Mouse (Mus musculus): ENCODE measurements around the gene Ncstn. TPM values are rescaled to one million over a fixed set of nuclear protein-coding genes. Genes with fewer than 3 reads are reported as not detected.

Ncstn gene
- polyA plus RNA-seq, 1 experiment = 77.9 TPM

- Histone ChIP-seq H3K4me3 (ENCODE audit: control insufficient read depth, low read depth, low read length) (no peak overlapping the region), H3K4me1 (ENCODE audit: control insufficient read depth, insufficient read depth, low read length) (peaks cover 3% of the 10 kb centered on the region), H3K27me3 (ENCODE audit: control insufficient read depth, insufficient read depth, low read length) (no peaks in the 10 kb centered on the region), H3K27ac (ENCODE audit: control insufficient read depth, insufficient read depth, low read depth, low read length) (no peak overlapping the region), H3K36me3 (ENCODE audit: control insufficient read depth, insufficient read depth, low read length) (peaks cover 8% of the 10 kb centered on the region)
- TF ChIP-seq CTCF (IDR thresholded peaks at IDR 0.05; ENCODE audit: control insufficient read depth, insufficient read depth, insufficient replicate concordance, low read depth, low read length) = no peak
- no peak for TF ChIP-seq POLR2A (IDR thresholded peaks at IDR 0.05; ENCODE audit: control insufficient read depth, low read depth, low read length)
Observed at GRCm38 (mm10) chr1:172124572-172124971, 42.0 kb upstream of the Ncstn start.

- H3K27me3 ChIP-seq (ENCODE audit: control insufficient read depth, insufficient read depth, low read length) = no peaks in the 10 kb centered on the region
- peaks cover 4% of the 10 kb centered on the region; the same call in 1 of the 2 replicates for H3K36me3 ChIP-seq (ENCODE audit: control insufficient read depth, insufficient read depth, low read length)
- peaks cover 3% of the 10 kb centered on the region for H3K4me1 ChIP-seq (ENCODE audit: control insufficient read depth, insufficient read depth, low read length)
- H3K27ac ChIP-seq (ENCODE audit: control insufficient read depth, insufficient read depth, low read depth, low read length) = no peak overlapping the region
- TF ChIP-seq POLR2A (IDR thresholded peaks at IDR 0.05; ENCODE audit: control insufficient read depth, low read depth, low read length) = no peak
- TF ChIP-seq CTCF (IDR thresholded peaks at IDR 0.05; ENCODE audit: control insufficient read depth, insufficient read depth, insufficient replicate concordance, low read depth, low read length) = no peak
- no peak overlapping the region for H3K4me3 ChIP-seq (ENCODE audit: control insufficient read depth, low read depth, low read length)
Observed at GRCm38 (mm10) chr1:172122671-172123070, 40.1 kb upstream of the Ncstn start.

GRCm38 (mm10) chr1:172119720-172120119, 37.1 kb upstream of the Ncstn start:
- no peak overlapping the region for H3K4me3 ChIP-seq (ENCODE audit: control insufficient read depth, low read depth, low read length)
- H3K4me1 ChIP-seq (ENCODE audit: control insufficient read depth, insufficient read depth, low read length) = no peaks in the 10 kb centered on the region
- no peak for TF ChIP-seq CTCF (IDR thresholded peaks at IDR 0.05; ENCODE audit: control insufficient read depth, insufficient read depth, insufficient replicate concordance, low read depth, low read length)
- no peak for TF ChIP-seq POLR2A (IDR thresholded peaks at IDR 0.05; ENCODE audit: control insufficient read depth, low read depth, low read length)
- peaks cover 8% of the 10 kb centered on the region for H3K36me3 ChIP-seq (ENCODE audit: control insufficient read depth, insufficient read depth, low read length)
- no peak overlapping the region for H3K27ac ChIP-seq (ENCODE audit: control insufficient read depth, insufficient read depth, low read depth, low read length)
- no peaks in the 10 kb centered on the region for H3K27me3 ChIP-seq (ENCODE audit: control insufficient read depth, insufficient read depth, low read length)

GRCm38 (mm10) chr1:172119100-172119499, 36.5 kb upstream of the Ncstn start:
- no peaks in the 10 kb centered on the region for H3K4me1 ChIP-seq (ENCODE audit: control insufficient read depth, insufficient read depth, low read length)
- no peaks in the 10 kb centered on the region for H3K27me3 ChIP-seq (ENCODE audit: control insufficient read depth, insufficient read depth, low read length)
- H3K36me3 ChIP-seq (ENCODE audit: control insufficient read depth, insufficient read depth, low read length) = peaks cover 8% of the 10 kb centered on the region
- TF ChIP-seq CTCF (IDR thresholded peaks at IDR 0.05; ENCODE audit: control insufficient read depth, insufficient read depth, insufficient replicate concordance, low read depth, low read length) = no peak
- no peak for TF ChIP-seq POLR2A (IDR thresholded peaks at IDR 0.05; ENCODE audit: control insufficient read depth, low read depth, low read length)
- no peak overlapping the region for H3K4me3 ChIP-seq (ENCODE audit: control insufficient read depth, low read depth, low read length)
- H3K27ac ChIP-seq (ENCODE audit: control insufficient read depth, insufficient read depth, low read depth, low read length) = no peak overlapping the region

GRCm38 (mm10) chr1:172116948-172117347, 34.4 kb upstream of the Ncstn start:
- H3K36me3 ChIP-seq (ENCODE audit: control insufficient read depth, insufficient read depth, low read length) = peaks cover 11% of the 10 kb centered on the region
- no peak overlapping the region for H3K4me3 ChIP-seq (ENCODE audit: control insufficient read depth, low read depth, low read length)

GRCm38 (mm10) chr1:172107777-172108477, 25.3 kb upstream of the Ncstn start:
- no peak for TF ChIP-seq POLR2A (IDR thresholded peaks at IDR 0.05; ENCODE audit: control insufficient read depth, low read depth, low read length)
- no peak for TF ChIP-seq CTCF (IDR thresholded peaks at IDR 0.05; ENCODE audit: control insufficient read depth, insufficient read depth, insufficient replicate concordance, low read depth, low read length)
- peaks cover 3% of the 10 kb centered on the region for H3K36me3 ChIP-seq (ENCODE audit: control insufficient read depth, insufficient read depth, low read length)
- H3K27me3 ChIP-seq (ENCODE audit: control insufficient read depth, insufficient read depth, low read length) = no peaks in the 10 kb centered on the region
- no peak overlapping the region for H3K27ac ChIP-seq (ENCODE audit: control insufficient read depth, insufficient read depth, low read depth, low read length)
- no peaks in the 10 kb centered on the region; the same call in 1 of the 2 replicates for H3K4me1 ChIP-seq (ENCODE audit: control insufficient read depth, insufficient read depth, low read length)
- H3K4me3 ChIP-seq (ENCODE audit: control insufficient read depth, low read depth, low read length) = no peak overlapping the region

More at GRCm38 (mm10) chr1:172116948-172117347, 34.4 kb upstream of the Ncstn start:
- no peaks in the 10 kb centered on the region for H3K27me3 ChIP-seq (ENCODE audit: control insufficient read depth, insufficient read depth, low read length)
- no peaks in the 10 kb centered on the region for H3K4me1 ChIP-seq (ENCODE audit: control insufficient read depth, insufficient read depth, low read length)
- TF ChIP-seq POLR2A (IDR thresholded peaks at IDR 0.05; ENCODE audit: control insufficient read depth, low read depth, low read length) = no peak
- no peak for TF ChIP-seq CTCF (IDR thresholded peaks at IDR 0.05; ENCODE audit: control insufficient read depth, insufficient read depth, insufficient replicate concordance, low read depth, low read length)
- no peak overlapping the region for H3K27ac ChIP-seq (ENCODE audit: control insufficient read depth, insufficient read depth, low read depth, low read length)

GRCm38 (mm10) chr1:172105101-172105500, 22.5 kb upstream of the Ncstn start:
- Histone ChIP-seq H3K36me3 (ENCODE audit: control insufficient read depth, insufficient read depth, low read length) (peaks cover 6% of the 10 kb centered on the region), H3K4me3 (ENCODE audit: control insufficient read depth, low read depth, low read length) (no peak overlapping the region), H3K27ac (ENCODE audit: control insufficient read depth, insufficient read depth, low read depth, low read length) (no peak overlapping the region), H3K27me3 (ENCODE audit: control insufficient read depth, insufficient read depth, low read length) (no peaks in the 10 kb centered on the region), H3K4me1 (ENCODE audit: control insufficient read depth, insufficient read depth, low read length) (no peaks in the 10 kb centered on the region; the same call in 1 of the 2 replicates)
- TF ChIP-seq POLR2A (IDR thresholded peaks at IDR 0.05; ENCODE audit: control insufficient read depth, low read depth, low read length) (no peak), CTCF (IDR thresholded peaks at IDR 0.05; ENCODE audit: control insufficient read depth, insufficient read depth, insufficient replicate concordance, low read depth, low read length) (no peak)

Measured in testis, adult 2 months (tissue).